Mouse (Mus musculus) heart, embryonic 15.5 days (tissue): ENCODE data around the gene Ogfod1. TPM values are rescaled to one million over a fixed set of nuclear protein-coding genes. Genes with fewer than 3 reads are reported as not detected.

Source experiments
- ATAC-seq: fragments of 200-750 bp; cut with Nextera tagmentation; replicated peaks from 2 replicates; pipeline ENCODE4 v1.8.0; 2017; ENCODE audit warnings: low read depth, moderate TSS enrichment; ENCODE audit not compliant: insufficient number of reproducible peaks, insufficient read depth, low FRiP score
- H3K27ac ChIP-seq: fragments of 300-500 bp; sonication (generic); 2 replicates; pipeline ENCODE4 v1.5.1; 2015; ENCODE audit warnings: mild to moderate bottlenecking, inconsistent platforms
- H3K27me3 ChIP-seq: fragments of 300-500 bp; sonication (generic); 2 replicates; pipeline ENCODE4 v1.6.1; 2015; ENCODE audit warnings: inconsistent platforms
- H3K36me3 ChIP-seq: fragments of 300-500 bp; sonication (generic); 2 replicates; pipeline ENCODE4 v1.6.1; 2015; ENCODE audit warnings: mild to moderate bottlenecking, inconsistent platforms
- H3K4me1 ChIP-seq: fragments of 300-500 bp; sonication (generic); replicated peaks from 2 replicates; pipeline ENCODE4 v1.6.1; 2015; ENCODE audit warnings: inconsistent platforms
- H3K4me2 ChIP-seq: fragments of 300-500 bp; sonication (generic); 2 replicates; pipeline ENCODE4 v1.6.1; 2015; ENCODE audit warnings: inconsistent platforms, mild to moderate bottlenecking, moderate library complexity
- H3K4me3 ChIP-seq: fragments of 300-500 bp; sonication (generic); 2 replicates; pipeline ENCODE4 v1.5.1; 2015; ENCODE audit warnings: mild to moderate bottlenecking, inconsistent platforms
- H3K9ac ChIP-seq: fragments of 300-500 bp; sonication (generic); 2 replicates; pipeline ENCODE4 v1.6.1; 2015; ENCODE audit warnings: mild to moderate bottlenecking, inconsistent platforms
- H3K9me3 ChIP-seq: fragments of 300-500 bp; sonication (generic); replicated peaks from 2 replicates; pipeline ENCODE4 v1.6.1; 2016; ENCODE audit warnings: inconsistent platforms
- WGBS: fragments of 180-500 bp; shearing (Covaris S2); methylation state at CpG from one replicate; pipeline ENCODE4 v1.1.7; 2015; ENCODE audit warnings: mixed read lengths; 5-methylcytosine and 5-hydroxymethylcytosine counted together
- polyA plus RNA-seq: library from polyadenylated mRNA; unstranded; fragments of >200 nt; fragmentation: Nextera tagmentation; extraction: Ambion mirVana; gene quantifications from 2 replicates; pipeline ENCODE4 v1.2.1, GENCODE M21; 2015

Gene Ogfod1
- polyA plus RNA-seq, 1 experiment from 2014 or later, result 11.3 TPM

DNA sequence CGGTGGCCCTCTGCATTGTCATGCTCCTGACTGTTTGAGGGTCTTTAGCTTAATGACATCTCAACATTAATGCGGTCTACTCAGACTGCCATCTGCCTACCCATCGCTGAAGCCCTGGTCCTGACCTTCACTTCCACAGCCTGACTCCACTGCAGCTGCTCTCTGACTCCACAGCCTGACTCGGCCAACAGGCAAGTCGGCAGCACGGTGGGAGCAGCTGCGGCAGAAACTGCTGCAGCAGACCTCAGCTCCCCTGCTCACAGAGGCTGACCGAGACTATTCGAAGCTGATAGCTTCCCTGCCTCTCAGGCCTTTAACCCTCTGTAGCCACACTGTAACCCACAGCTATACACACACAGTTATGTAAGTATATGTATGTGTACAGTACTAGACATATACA lies 51.0 kb downstream of the Ogfod1 start:
- no peak overlapping the region for H3K4me2 ChIP-seq
- H3K27me3 ChIP-seq, result no peaks in the 10 kb centered on the region
- no peaks in the 10 kb centered on the region for H3K4me1 ChIP-seq
- WGBS, result 77% methylated on average over 9 of the region's 9 CpGs
- H3K4me3 ChIP-seq, result no peak overlapping the region
- H3K9ac ChIP-seq, result no peak overlapping the region
- no peak overlapping the region for H3K27ac ChIP-seq
- no peak for ATAC-seq
- no peaks in the 10 kb centered on the region for H3K9me3 ChIP-seq
- peaks cover 4% of the 10 kb centered on the region; the same call in 1 of the 2 replicates for H3K36me3 ChIP-seq

DNA sequence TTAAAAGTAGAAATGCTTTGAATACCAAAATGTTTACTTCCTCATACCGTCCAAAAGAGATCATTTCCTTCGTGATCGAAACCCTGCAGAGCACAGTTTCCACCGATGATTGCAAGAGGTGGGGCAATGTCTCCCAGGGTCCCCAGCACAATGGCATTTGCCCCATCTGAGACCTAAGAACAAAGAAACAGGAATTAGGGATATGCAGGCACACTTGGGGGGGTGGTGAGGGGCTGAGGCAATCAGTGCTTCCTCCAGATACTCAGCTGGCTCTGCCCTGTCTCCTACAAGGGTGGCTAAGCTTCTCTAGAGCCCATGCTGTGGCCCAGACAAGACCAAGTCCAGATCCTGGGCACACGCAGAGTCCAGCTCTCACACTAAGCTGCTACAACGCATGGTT lies 52.7 kb downstream of the Ogfod1 start:
- ATAC-seq, result no peak
- Histone ChIP-seq H3K4me3 (no peak overlapping the region), H3K27ac (no peak overlapping the region), H3K4me1 (peaks cover 5% of the 10 kb centered on the region; the same call in 1 of the 2 replicates), H3K9me3 (no peaks in the 10 kb centered on the region), H3K36me3 (peaks cover 4% of the 10 kb centered on the region; the same call in 1 of the 2 replicates), H3K27me3 (no peaks in the 10 kb centered on the region), H3K9ac (no peak overlapping the region), H3K4me2 (no peak overlapping the region)
- WGBS, result 64% methylated on average over 6 of the region's 6 CpGs

DNA sequence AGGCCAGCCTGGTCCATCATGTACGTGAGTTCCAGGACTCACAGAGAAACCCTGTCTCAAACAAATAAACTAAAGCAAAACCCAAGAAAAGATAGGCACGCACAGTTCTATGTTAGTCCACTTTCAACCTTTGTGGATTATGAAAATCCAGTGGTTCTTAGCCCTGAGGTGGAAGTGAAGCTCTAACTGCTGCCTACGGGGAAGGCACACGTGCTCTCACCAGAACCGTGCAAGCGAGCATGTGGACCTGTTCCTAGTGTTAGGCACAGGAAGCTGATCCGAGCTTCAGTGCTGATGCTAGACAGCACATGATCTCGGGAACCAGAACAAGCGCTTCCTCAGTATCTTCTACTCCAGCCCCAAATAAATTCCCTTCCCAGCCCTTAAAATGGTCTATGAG lies 55.9 kb downstream of the Ogfod1 start:
- 77% methylated on average over 9 of the region's 9 CpGs for WGBS
- no peak overlapping the region for H3K9ac ChIP-seq
- H3K4me1 ChIP-seq, result peaks cover 11% of the 10 kb centered on the region
- H3K27ac ChIP-seq, result no peak overlapping the region
- no peak overlapping the region for H3K4me2 ChIP-seq
- H3K9me3 ChIP-seq, result no peaks in the 10 kb centered on the region
- ATAC-seq, result no peak
- no peak overlapping the region for H3K4me3 ChIP-seq
- H3K36me3 ChIP-seq, result no peaks in the 10 kb centered on the region
- no peaks in the 10 kb centered on the region for H3K27me3 ChIP-seq

- Histone ChIP-seq H3K27me3 (no peaks in the 10 kb centered on the region), H3K4me1 (peaks cover 14% of the 10 kb centered on the region)
Measured at GRCm38 (mm10) chr8:94094281-94094680, 57.3 kb downstream of the Ogfod1 start.

DNA sequence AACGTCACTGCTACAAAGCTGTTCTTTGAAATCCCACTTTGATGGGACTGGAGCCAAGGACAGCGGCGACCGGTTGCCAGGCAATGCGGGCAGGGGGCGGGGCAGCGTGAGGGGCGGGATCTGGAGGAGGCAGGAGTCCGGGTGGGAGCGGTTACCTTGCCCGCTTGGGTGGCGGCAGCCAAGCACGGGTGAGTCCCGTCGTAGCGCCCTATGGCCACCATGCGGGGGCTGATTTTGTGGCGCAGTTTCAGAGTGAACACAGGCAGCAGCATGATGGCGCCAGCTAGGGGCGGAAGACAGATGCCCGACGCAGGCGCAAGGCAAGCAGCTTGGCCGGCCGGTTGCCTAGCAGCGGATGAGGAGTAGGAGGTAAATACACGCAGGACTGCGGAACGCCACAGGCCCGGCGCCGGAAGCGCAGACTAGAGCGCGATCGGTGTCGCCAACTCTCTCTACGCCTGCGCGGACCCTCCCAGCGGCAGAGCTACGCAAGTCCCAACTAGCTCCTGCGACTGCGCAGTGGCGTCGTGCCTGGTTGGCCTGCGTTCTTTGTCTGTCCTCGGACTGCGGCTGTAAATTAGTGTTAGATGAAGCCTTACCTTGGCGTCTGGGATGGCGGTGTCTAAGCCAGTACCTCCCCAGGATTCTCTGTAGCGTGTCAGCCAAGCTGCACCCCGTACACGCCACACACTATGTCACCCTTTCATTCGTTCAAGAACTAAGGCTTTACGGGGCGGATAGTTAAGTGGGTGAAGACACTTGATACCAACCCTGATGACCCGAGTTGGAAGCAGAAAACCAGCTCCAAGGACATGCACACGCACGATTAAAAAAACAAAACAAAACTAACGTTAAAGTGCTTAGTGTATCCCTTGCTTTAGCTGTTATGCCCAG lies 61.3 kb downstream of the Ogfod1 start, which contains the start of gene Bbs2:
Bbs2 (minus strand) TSS at position 848 of the 894 bp plus-strand sequence.
- 2% methylated on average over 61 of the region's 61 CpGs for WGBS
- no peaks in the 10 kb centered on the region for H3K27me3 ChIP-seq
- H3K27ac ChIP-seq, result peak within 1 kb of the TSS; percentile 92
- peak within 1 kb of the TSS; percentile 80 for H3K4me3 ChIP-seq
- peak within 1 kb of the TSS; percentile 79 for H3K4me2 ChIP-seq
- peaks cover 13% of the 10 kb centered on the region for H3K4me1 ChIP-seq
- H3K9me3 ChIP-seq, result no peaks in the 10 kb centered on the region
- no peaks in the 10 kb centered on the region for H3K36me3 ChIP-seq
- peak; percentile 100 for ATAC-seq
- H3K9ac ChIP-seq, result peak within 1 kb of the TSS; percentile 61

More at GRCm38 (mm10) chr8:94094281-94094680, 57.3 kb downstream of the Ogfod1 start:
- ATAC-seq, result no peak
- H3K4me2 ChIP-seq, result no peak overlapping the region
- no peak overlapping the region for H3K27ac ChIP-seq
- H3K36me3 ChIP-seq, result no peaks in the 10 kb centered on the region
- no peak overlapping the region for H3K4me3 ChIP-seq
- H3K9ac ChIP-seq, result no peak overlapping the region
- 79% methylated on average over 6 of the region's 6 CpGs for WGBS
- H3K9me3 ChIP-seq, result no peaks in the 10 kb centered on the region

DNA sequence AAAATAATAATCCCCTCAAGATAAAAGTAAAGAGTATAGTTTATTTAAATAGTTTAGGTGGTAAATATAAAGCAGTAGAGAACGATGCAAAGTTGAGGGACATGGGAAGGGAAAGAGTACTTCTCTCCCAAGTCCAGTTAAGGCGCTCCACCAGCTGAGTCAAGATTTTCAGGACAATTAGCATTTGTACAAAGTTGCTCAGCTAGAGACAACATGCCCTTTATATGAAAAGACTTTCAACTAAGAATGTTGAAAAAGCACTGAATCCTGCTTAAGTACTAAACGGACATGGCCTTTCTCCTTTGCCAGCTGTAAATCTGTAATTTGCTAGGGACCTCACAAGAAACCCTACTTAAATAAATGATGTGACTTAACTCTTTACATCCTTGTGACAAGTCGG lies 62.0 kb downstream of the Ogfod1 start:
- 46% methylated on average over 4 of the region's 4 CpGs for WGBS
- Histone ChIP-seq H3K27ac (peak overlapping the region; percentile 92), H3K36me3 (no peaks in the 10 kb centered on the region), H3K4me2 (peak overlapping the region; percentile 79), H3K4me3 (peak overlapping the region; percentile 80), H3K9ac (peak overlapping the region; percentile 60; the same call in 1 of the 2 replicates), H3K4me1 (peaks cover 9% of the 10 kb centered on the region), H3K9me3 (no peaks in the 10 kb centered on the region), H3K27me3 (no peaks in the 10 kb centered on the region)
- ATAC-seq, result no peak

- no peak overlapping the region for H3K4me3 ChIP-seq
- H3K27ac ChIP-seq, result no peak overlapping the region
- ATAC-seq, result no peak
- H3K27me3 ChIP-seq, result no peaks in the 10 kb centered on the region
- no peak overlapping the region for H3K4me2 ChIP-seq
- 46% methylated on average over 5 of the region's 5 CpGs for WGBS
- no peak overlapping the region for H3K9ac ChIP-seq
- H3K9me3 ChIP-seq, result no peaks in the 10 kb centered on the region
- no peaks in the 10 kb centered on the region; the same call in 1 of the 2 replicates for H3K4me1 ChIP-seq
- no peaks in the 10 kb centered on the region for H3K36me3 ChIP-seq
Measured at GRCm38 (mm10) chr8:94104146-94104545, 67.1 kb downstream of the Ogfod1 start.

DNA sequence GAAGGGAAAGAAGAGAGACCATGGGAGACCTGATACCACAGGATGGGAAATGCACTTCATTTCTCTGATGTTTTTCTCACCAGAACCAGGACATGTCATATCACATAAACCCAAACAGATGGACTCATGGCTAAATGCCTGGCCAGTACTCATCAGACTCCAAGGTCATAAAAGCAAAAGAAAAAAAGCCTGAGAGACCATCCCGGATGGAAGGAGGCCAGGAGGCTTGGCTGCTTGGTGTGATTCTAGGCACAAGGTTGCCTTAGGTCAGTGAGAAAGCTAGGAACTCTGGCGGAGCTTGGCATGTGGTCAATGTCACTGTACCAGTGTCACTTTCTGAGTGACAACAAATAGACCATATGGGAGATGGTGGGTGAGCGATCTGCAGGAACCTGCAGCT lies 70.9 kb downstream of the Ogfod1 start:
- no peak overlapping the region for H3K4me2 ChIP-seq
- no peak for ATAC-seq
- 56% methylated on average over 3 of the region's 3 CpGs for WGBS

GRCm38 (mm10) chr8:94109396-94109795 lies 72.4 kb downstream of the Ogfod1 start:
- Histone ChIP-seq H3K36me3 (no peaks in the 10 kb centered on the region), H3K27ac (no peak overlapping the region), H3K9me3 (no peaks in the 10 kb centered on the region), H3K9ac (no peak overlapping the region), H3K4me3 (no peak overlapping the region), H3K27me3 (no peaks in the 10 kb centered on the region), H3K4me2 (no peak overlapping the region), H3K4me1 (peaks cover 4% of the 10 kb centered on the region; the same call in 1 of the 2 replicates)
- WGBS, result 62% methylated on average over 6 of the region's 6 CpGs
- no peak for ATAC-seq

More for the DNA sequence above, 70.9 kb downstream of the Ogfod1 start:
- H3K9ac ChIP-seq, result no peak overlapping the region
- no peak overlapping the region for H3K27ac ChIP-seq
- no peak overlapping the region for H3K4me3 ChIP-seq
- no peaks in the 10 kb centered on the region for H3K4me1 ChIP-seq
- no peaks in the 10 kb centered on the region for H3K36me3 ChIP-seq
- H3K9me3 ChIP-seq, result no peaks in the 10 kb centered on the region
- H3K27me3 ChIP-seq, result no peaks in the 10 kb centered on the region

DNA sequence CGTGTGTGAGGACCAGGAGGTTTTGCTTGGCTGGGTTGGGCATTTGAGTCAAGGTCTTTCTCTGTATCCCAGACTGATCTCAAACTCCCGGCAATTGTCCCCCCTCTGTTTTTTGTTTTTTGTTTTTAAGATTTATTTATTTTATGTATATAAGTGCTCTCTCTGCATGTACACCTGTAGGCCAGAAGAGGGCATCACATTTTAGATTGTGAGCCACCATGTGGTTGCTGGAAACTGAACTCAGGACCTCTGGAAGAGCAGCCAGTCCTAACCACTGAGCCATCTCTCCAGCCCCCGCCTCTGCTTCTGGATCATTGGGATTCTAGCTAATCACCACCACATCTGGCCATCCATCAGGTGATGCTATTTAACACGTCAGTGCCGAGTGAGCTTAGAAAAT lies 72.8 kb downstream of the Ogfod1 start:
- Histone ChIP-seq H3K9me3 (no peaks in the 10 kb centered on the region), H3K4me2 (no peak overlapping the region), H3K4me1 (peaks cover 4% of the 10 kb centered on the region; the same call in 1 of the 2 replicates), H3K36me3 (no peaks in the 10 kb centered on the region), H3K9ac (no peak overlapping the region), H3K4me3 (no peak overlapping the region), H3K27me3 (no peaks in the 10 kb centered on the region), H3K27ac (no peak overlapping the region)
- 76% methylated on average over 5 of the region's 5 CpGs for WGBS
- ATAC-seq, result no peak

GRCm38 (mm10) chr8:94110526-94111177 lies 73.7 kb downstream of the Ogfod1 start:
- Histone ChIP-seq H3K9ac (no peak overlapping the region), H3K4me2 (no peak overlapping the region), H3K27ac (no peak overlapping the region), H3K9me3 (no peaks in the 10 kb centered on the region), H3K4me1 (peaks cover 4% of the 10 kb centered on the region; the same call in 1 of the 2 replicates), H3K27me3 (no peaks in the 10 kb centered on the region), H3K4me3 (no peak overlapping the region), H3K36me3 (no peaks in the 10 kb centered on the region)
- ATAC-seq, result no peak
- 59% methylated on average over 6 of the region's 6 CpGs for WGBS
